Mouse (Mus musculus) gonadal fat pad, adult 2 months (tissue): Measurements from ENCODE around the gene Wdr59. TPM values are rescaled to one million over a fixed set of nuclear protein-coding genes. Genes with fewer than 3 reads are reported as not detected.

Experiments
- DNase-seq: peaks from one replicate; pipeline ENCODE4 v3.0.0-alpha.2; 2012; ENCODE audit warnings: low read depth
- polyA plus RNA-seq: library from polyadenylated mRNA; depleted of rRNA; stranded (reverse); fragments of >200 nt; gene quantifications from 2 replicates; pipeline ENCODE4 v1.2.3, GENCODE M21; 2012

The Wdr59 gene
- polyA plus RNA-seq, 1 experiment: 14.0 TPM

GRCm38 (mm10) chr8:111492508-111492907 lies 29.4 kb downstream of the Wdr59 start:
- DNase-seq: no peak

DNA sequence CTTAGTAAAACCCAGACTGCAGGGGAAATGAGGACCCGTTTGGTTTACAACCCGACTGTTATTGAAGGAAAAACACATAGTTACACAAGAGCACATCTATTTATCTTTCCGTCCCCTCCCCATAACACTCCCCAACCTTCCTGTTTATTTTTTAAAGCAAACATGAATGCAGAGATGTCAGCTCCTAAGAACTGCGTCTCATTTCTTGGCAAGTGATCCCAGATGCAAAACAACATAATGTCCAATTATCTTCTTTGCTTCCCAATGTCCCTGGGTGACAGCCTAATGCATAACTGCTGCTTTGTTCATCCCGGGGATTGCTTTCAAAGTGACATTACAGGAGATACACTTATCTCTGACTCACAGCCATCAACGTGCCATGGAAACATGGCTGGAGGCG lies 30.7 kb downstream of the Wdr59 start:
- DNase-seq: no peak

DNA sequence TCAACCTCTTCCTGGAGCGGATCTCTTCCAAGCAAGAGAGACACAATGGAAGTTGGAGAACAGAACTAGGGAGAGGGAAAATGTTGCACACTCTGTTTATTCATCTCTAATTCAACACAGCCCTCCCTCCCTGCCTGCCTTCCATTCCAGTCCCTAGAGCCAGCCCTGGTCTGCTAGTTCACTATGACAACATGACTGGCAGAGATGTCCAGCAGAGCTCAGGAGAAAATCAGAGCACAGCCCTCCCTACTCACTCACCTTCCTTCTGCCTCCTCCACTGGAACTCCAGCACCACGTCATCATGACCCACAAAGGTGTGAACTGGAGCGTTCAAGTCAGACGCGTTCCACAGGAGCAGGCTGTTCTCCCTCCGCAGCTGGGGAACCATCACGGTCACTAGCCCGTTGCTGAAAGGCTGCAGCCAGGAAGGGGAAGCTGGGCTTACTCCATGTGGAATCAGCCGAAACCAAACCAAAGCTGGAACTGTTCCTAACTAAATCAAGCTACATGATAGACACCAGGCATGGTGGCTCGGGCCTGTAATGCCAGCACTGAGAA lies 31.8 kb downstream of the Wdr59 start:
- DNase-seq: no peak

- no peak for DNase-seq
Measured at GRCm38 (mm10) chr8:111480691-111481090, 41.2 kb downstream of the Wdr59 start.

DNA sequence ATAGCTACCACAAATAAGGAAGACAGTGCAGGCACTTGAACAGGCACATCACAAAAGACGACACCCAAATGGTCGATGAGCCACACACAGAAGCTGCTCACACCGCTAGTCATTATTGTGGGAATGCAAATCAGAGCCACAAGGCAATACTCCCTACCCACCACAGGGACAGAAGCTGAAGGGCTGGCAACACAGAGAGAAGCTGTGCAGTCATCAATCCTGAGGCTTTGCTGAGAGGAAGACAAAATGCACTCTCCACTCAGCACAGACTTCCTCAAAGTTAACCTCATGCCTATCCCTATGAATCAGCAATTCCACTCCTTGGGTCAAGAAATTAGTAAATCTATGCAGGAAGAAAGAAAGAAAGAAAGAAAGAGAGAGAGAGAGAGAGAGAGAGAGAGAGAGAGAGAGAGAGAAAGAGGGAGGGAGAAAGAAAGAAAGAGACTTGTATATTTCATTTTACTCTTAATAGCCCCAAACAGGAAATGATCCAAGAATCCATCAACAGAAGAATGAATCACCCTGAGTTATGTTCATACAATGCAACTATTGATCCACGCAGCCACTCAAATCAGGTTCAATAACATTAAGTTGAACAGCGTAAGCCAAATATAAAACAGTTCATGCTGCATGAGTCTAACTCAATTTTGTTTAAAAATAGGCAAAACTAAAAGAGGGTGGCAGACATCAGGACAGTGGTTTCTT lies 44.0 kb downstream of the Wdr59 start:
- DNase-seq: no peak

DNA sequence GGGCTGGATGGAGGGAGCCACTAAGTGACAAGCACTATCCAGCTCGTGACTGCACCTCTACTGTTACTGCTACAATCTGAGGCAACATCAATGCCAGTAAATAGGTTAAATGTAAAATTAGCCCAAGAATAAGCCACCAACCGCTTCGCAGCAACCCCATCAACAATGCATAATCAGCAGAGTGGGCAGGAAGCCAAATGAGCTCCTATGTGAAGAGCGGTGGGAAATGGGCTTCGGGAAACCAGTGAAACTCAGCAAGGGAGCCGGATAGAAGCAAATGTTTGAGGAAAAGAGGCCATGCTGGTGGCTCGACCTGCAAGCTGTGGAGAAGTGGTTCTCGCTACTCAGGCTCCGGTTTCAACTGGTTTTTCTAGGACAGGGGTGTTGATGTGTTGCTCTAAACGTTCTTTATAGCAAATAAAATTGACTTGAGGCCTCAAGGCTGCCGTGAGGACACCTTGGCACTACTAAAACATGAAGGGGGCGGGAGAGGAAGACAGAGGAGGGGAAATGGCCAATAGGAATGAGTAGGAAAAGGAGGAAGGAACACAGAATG lies 50.3 kb downstream of the Wdr59 start:
- DNase-seq: no peak

- peak; percentile 71 for DNase-seq
Measured at GRCm38 (mm10) chr8:111469013-111469412, 52.9 kb downstream of the Wdr59 start.

- no peak for DNase-seq
Measured at GRCm38 (mm10) chr8:111465341-111465740, 56.6 kb downstream of the Wdr59 start.

GRCm38 (mm10) chr8:111464526-111464925 lies 57.4 kb downstream of the Wdr59 start:
- DNase-seq: no peak

- DNase-seq: no peak
Measured at GRCm38 (mm10) chr8:111449671-111450070, 72.2 kb downstream of the Wdr59 start.

GRCm38 (mm10) chr8:111445960-111446660 lies 75.8 kb downstream of the Wdr59 start:
- DNase-seq: no peak

- DNase-seq: no peak
Measured at GRCm38 (mm10) chr8:111445558-111445957, 76.3 kb downstream of the Wdr59 start.

DNA sequence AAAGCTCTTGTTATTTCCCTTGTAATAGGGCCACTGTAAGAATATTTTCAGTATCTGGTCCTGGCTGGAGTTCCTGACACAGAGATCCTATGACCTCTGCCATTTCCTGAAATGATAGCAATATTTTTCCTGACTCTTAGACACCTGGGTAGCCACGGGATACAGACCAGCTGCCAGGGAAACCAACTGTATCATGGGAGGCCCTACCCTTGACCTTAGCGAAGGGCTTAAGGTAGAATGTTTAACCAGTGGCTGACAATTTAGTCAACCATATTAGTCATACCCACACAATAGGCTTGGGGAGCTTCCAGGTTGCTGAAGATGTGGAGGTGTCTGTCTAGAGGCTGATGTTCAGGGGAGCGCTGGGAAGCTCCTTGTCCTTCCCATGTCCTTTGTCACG lies 77.6 kb downstream of the Wdr59 start:
- DNase-seq: no peak

DNA sequence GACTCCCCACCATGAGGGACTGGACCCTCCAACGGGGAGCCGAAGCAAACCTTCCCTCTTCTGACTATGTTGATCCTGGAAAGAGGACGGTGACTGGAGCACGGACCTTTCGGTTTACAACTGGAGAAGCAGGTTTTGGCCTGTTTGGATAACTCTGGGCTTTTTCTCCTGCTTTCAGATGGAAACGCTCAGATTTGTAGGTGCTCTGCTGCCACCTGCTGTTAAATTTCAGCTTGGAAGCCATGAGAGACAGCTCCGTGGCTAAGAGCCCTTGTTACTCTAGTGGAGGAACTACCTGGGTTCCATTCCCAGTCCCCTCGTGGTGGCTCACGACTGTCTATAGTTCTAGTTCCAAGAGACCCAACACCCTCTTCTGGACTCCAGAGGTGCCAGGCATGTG lies 82.7 kb downstream of the Wdr59 start:
- no peak for DNase-seq

- peak; percentile 75 for DNase-seq
Measured at GRCm38 (mm10) chr8:111435071-111435828, 86.6 kb downstream of the Wdr59 start.

DNA sequence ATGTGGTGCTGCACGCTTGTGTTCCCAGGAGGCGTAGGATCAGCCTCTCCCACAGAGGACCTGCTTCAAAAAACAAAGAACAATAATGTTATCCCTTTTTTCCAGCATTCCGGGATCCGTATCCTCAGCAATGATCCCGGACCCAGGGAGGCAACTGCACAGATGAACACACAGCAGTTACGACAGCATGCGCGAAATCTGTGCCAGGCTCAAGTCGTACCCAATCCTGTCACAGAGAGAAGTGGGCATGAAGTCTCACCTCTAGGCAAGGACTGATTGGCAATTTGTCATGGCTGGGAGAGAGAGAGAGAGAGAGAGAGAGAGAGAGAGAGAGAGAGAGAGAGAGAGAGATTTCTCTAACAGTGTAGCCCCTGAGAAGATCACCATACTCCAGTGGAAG lies 97.2 kb downstream of the Wdr59 start:
- DNase-seq: no peak

GRCm38 (mm10) chr8:111424181-111424580 lies 97.7 kb downstream of the Wdr59 start:
- DNase-seq: no peak

- DNase-seq: no peak
Measured at GRCm38 (mm10) chr8:111422614-111423013, 99.3 kb downstream of the Wdr59 start.

DNA sequence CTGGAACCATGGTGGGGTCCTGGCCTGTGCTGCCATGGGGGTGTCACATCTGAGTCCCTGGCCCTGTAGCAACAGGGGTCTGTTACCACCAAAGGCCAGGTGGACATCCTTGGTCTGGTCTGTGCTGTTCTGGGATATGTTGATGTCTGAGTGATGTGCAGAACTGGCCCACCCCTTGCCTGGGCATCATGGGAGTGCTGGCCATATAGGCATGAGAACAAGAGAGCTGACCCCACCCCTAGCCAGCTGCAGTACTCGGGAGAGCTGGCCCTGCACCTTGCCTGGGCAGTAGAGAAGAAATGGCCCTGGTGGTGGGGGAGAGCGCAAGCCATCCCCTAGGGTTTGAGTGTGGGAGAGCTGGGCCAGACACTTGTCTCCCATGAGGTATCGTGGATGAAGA lies 102.7 kb downstream of the Wdr59 start:
- DNase-seq: no peak

DNA sequence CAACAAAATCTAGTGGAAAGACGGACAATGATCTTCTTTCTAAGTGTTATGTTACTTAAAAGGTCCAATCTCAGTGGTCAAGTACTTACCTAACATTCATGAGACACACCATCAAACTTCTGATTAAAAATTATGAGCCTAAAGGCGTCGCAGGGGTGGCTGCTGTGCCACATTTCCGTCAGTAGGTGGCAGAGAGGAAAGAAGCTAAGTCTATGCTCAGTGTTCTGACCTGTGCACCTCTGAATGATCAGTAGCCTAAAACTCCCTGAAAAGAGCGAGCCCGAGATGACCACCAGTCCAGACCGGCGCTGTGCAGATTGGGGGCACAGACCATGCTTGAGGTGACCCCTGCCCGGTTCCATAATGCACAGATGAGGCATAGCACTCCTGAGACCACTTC lies 103.3 kb downstream of the Wdr59 start:
- DNase-seq: no peak

- no peak for DNase-seq
Measured at GRCm38 (mm10) chr8:111417222-111417621, 104.7 kb downstream of the Wdr59 start.

- DNase-seq: no peak
Measured at GRCm38 (mm10) chr8:111403391-111403790, 118.5 kb downstream of the Wdr59 start.
